Comparison of ENCODE assay signal across 9 mouse cellular contexts in the genomic region with DNA sequence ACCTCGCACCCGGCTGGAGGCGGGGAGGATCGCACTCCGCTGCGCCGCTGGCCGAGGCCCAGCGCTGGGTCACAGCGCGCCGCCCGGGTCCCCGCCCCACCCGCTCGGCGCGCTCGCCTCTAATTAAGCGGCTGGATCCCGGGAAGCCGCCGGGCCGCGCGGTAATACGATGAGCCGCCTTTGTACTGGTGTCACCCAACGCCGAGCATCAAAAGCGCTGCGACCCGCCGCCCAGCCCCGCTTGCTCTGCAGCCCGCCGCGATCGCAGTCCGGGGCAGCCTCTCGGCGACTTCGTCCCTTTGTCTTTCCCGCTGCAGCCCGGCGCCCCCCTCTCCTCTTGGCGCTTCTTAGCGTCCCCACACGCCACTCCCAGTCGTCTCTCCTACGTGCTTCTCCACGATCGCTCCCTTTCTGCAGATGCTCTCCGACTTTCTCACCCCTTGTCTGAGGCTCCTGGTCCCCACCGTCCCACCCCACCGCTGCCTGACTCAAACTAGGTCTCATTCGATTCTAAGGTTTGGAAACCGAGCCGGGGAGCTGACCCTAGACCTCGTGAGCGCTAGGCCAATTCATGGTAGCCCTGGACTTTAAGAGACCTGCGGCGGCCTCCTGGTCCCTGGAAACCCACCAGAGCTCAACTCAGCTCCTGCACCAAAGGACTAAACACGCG. TPM values are rescaled to one million over a fixed set of nuclear protein-coding genes. Genes with fewer than 3 reads are reported as not detected.
DNase-seq lines count a peak whose midpoint lies in the region; ATAC-seq and TF ChIP-seq lines count a peak whose summit lies in the region.
"Had no signal": no experiment of that assay in that cellular context is flagged by ENCODE, and none has a peak within 500 bp of the region (broad histone marks: within the 10 kb centered on the region; RNA-seq: fewer than 3 reads in every experiment).

No protein-coding gene starts in this region.

- DNase-seq in adrenal gland, adult 2 months, result peak; percentile 29
- DNase-seq in adrenal gland, postnatal 4 days (ENCODE audit: low spot score in 2 of 2), result no peak
- peak; percentile 54 for DNase-seq in gastrocnemius, postnatal 25 days
- DNase-seq in urinary bladder, postnatal 4 days (ENCODE audit: low spot score in 2 of 2), result no peak
- DNase-seq in B cell, adult 2 months, result no peak

- TF ChIP-seq EP300 in ES-Bruce4 (IDR thresholded peaks at IDR 0.05; ENCODE audit: insufficient read depth, low read depth, low read length), result no peak

- ATAC-seq in limb, embryonic 12.5 days (ENCODE audit: insufficient number of reproducible peaks, insufficient read depth, low FRiP score, low TSS enrichment, low read depth), result no peak
- no peak for ATAC-seq in stomach, embryonic 14.5 days (ENCODE audit: insufficient number of reproducible peaks, insufficient read depth, low FRiP score, low read depth)

- H3K4me3 ChIP-seq in ES-Bruce4 (ENCODE audit: low read depth, low read length), result peak overlapping the region; percentile 45
- H3K4me3 ChIP-seq in limb, embryonic 12.5 days (replicated peaks), result peak overlapping the region; percentile 30
- H3K4me3 ChIP-seq in stomach, embryonic 14.5 days (ENCODE audit: low read depth, low read length), result peak overlapping the region; percentile 18

- H3K4me1 ChIP-seq in ES-Bruce4 (ENCODE audit: control insufficient read depth, insufficient read depth, low read length), result no peaks in the 10 kb centered on the region
- peaks cover 62% of the 10 kb centered on the region for H3K4me1 ChIP-seq in limb, embryonic 12.5 days (replicated peaks)
- no peaks in the 10 kb centered on the region for H3K4me1 ChIP-seq in stomach, embryonic 14.5 days (ENCODE audit: control insufficient read depth, insufficient read depth, low read length)

- no peak for TF ChIP-seq POLR2A in ES-Bruce4 (IDR thresholded peaks at IDR 0.05; ENCODE audit: insufficient read depth, low read length)

- no peaks in the 10 kb centered on the region for H3K9me3 ChIP-seq in ES-Bruce4 (replicated peaks; ENCODE audit: control insufficient read depth, insufficient read depth, low read length, poor library complexity, severe bottlenecking)
- H3K9me3 ChIP-seq in limb, embryonic 12.5 days, result no peaks in the 10 kb centered on the region
- H3K9me3 ChIP-seq in stomach, embryonic 14.5 days (ENCODE audit: control insufficient read depth, low read depth, low read length), result no peaks in the 10 kb centered on the region

- no peaks in the 10 kb centered on the region for H3K36me3 ChIP-seq in ES-Bruce4 (ENCODE audit: control insufficient read depth, insufficient read depth, low read length, poor library complexity, severe bottlenecking)
- no peaks in the 10 kb centered on the region for H3K36me3 ChIP-seq in limb, embryonic 12.5 days
- no peaks in the 10 kb centered on the region for H3K36me3 ChIP-seq in stomach, embryonic 14.5 days (ENCODE audit: control insufficient read depth, insufficient read depth, low read length)

- peaks cover 45% of the 10 kb centered on the region for H3K27me3 ChIP-seq in ES-Bruce4 (ENCODE audit: control insufficient read depth, insufficient read depth, low read length, poor library complexity, severe bottlenecking)
- peaks cover 100% of the 10 kb centered on the region for H3K27me3 ChIP-seq in limb, embryonic 12.5 days
- H3K27me3 ChIP-seq in stomach, embryonic 14.5 days (ENCODE audit: control insufficient read depth, insufficient read depth, low read length), result peaks cover 64% of the 10 kb centered on the region

- H3K9ac ChIP-seq in ES-Bruce4 (ENCODE audit: low read depth, poor library complexity, severe bottlenecking), result no peak overlapping the region
- H3K9ac ChIP-seq in limb, embryonic 12.5 days (replicated peaks), result peak overlapping the region; percentile 34
- H3K9ac ChIP-seq in stomach, embryonic 14.5 days (replicated peaks; ENCODE audit: low read depth, low read length), result no peak overlapping the region

- no peak for TF ChIP-seq CTCF in ES-Bruce4 (IDR thresholded peaks at IDR 0.05; ENCODE audit: low read depth, low read length)

- under 1% methylated on average over 62 of the region's 65 CpGs for WGBS in limb, embryonic 12.5 days
- under 1% methylated on average over 58 of the region's 65 CpGs for WGBS in stomach, embryonic 14.5 days

- H3K4me2 ChIP-seq in limb, embryonic 12.5 days, result peak overlapping the region; percentile 48
- peak overlapping the region; percentile 35 for H3K4me2 ChIP-seq in stomach, embryonic 14.5 days (replicated peaks; ENCODE audit: low read depth, low read length)

- H3K27ac ChIP-seq in ES-Bruce4 (ENCODE audit: insufficient read depth, low read length), result no peak overlapping the region
- H3K27ac ChIP-seq in limb, embryonic 12.5 days, result no peak overlapping the region
- no peak overlapping the region for H3K27ac ChIP-seq in stomach, embryonic 14.5 days (ENCODE audit: low read length)
- H3K27ac ChIP-seq: macrophage had no signal

RNA-seq across cellular contexts. Expression of gene Pax7, which starts 11.7 kb away (rescaled TPM):
- total RNA-seq in adrenal gland, adult 2 months (2021), result not detected
- polyA plus RNA-seq in adrenal gland, adult 2 months (2012; rRNA removed), result not detected in 2 replicates
- under 1 TPM; 0.11 to 0.40 TPM for total RNA-seq in adrenal gland, postnatal 4 days (2021)
- not detected in 2 replicates for polyA plus RNA-seq in ES-Bruce4 (2011; ENCODE audit: insufficient read depth, insufficient read length, low read depth, missing spikeins)
- total RNA-seq in gastrocnemius, postnatal 25 days (2021), result 1 to 10 TPM; 1.6 to 2.4 TPM
- 0.40 and 0.45 TPM in 2 replicates for polyA plus RNA-seq in limb, embryonic 12.5 days (2016; fragmentation: Nextera tagmentation; extraction: Ambion mirVana)
- polyA plus RNA-seq in stomach, embryonic 14.5 days (2014; fragmentation: Nextera tagmentation; extraction: Ambion mirVana), result 0.10 TPM in 1 of 2 replicates, not detected in the other
- polyA plus RNA-seq: macrophage had no signal

Comparison
In these comparisons a context has a peak if more than half of its experiments do, and no peak if none do; other contexts are left out.
1. DNase-seq: peak in adrenal gland, adult 2 months (single experiment) and gastrocnemius, postnatal 25 days (single experiment); none in adrenal gland, postnatal 4 days (0 of 2), urinary bladder, postnatal 4 days (0 of 2) and B cell, adult 2 months (0 of 2).
2. Peak in every context shown above with its lines, with median percentiles within 50 percentile points of each other: H3K4me3 ChIP-seq.